Mouse (Mus musculus): ENCODE results near the gene Faap20.
A peak's percentile ranks its signal among the peaks of the same experiment; 100 is the strongest.

- TF ChIP-seq CTCF (IDR thresholded peaks at IDR 0.05; ENCODE audit: low read depth): no peak
- TF ChIP-seq EP300 (optimal IDR thresholded peaks at IDR 0.05): peak; percentile 73
Observed at GRCm38 (mm10) chr4:155249648-155250351, at the start of gene Faap20.

Data from stomach, postnatal 0 days (tissue).